Mouse (Mus musculus): ENCODE measurements around the gene Wdpcp.

DNA sequence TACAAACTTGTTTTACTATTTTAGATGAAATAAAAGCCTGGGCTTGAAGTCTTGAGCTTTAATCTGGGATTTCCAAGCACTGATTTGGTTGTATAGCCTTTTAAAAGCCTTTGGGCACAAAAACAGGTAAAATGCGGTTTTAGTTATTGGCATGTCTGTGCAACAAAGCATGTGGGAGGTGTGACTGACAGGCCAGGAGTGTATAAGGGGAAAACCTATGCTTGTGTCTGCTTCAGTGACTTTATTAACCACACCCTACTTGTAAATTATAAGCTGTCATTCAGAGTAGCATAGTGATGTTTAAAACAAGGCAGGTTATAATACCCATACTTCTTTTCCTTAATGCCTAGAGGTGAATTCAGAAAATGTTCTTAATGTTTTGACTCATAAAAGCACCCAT lies 254.5 kb downstream of the Wdpcp start:
- TF ChIP-seq CTCF (IDR thresholded peaks at IDR 0.05; ENCODE audit: low read depth, low read length): no peak
- TF ChIP-seq POLR2A (IDR thresholded peaks at IDR 0.05; ENCODE audit: borderline replicate concordance, low read depth, low read length): no peak

All from bone marrow macrophage, adult 2 months (primary cell).